Mouse (Mus musculus) CH12.LX (cell line): ENCODE results near the gene Gm40193. TPM values are rescaled to one million over a fixed set of nuclear protein-coding genes. Genes with fewer than 3 reads are reported as not detected.
A peak's percentile ranks its signal among the peaks of the same experiment; 100 is the strongest.

Experiments
- DNase-seq: peaks from one replicate; pipeline ENCODE4 v3.0.0-alpha.2; 2013; ENCODE audit errors: extremely low read depth
- H3K27ac ChIP-seq: 2 replicates; pipeline ENCODE4 v1.5.1; 2012; ENCODE audit warnings: low read depth, mild to moderate bottlenecking, control low read depth, moderate library complexity; ENCODE audit not compliant: insufficient read depth
- H3K27me3 ChIP-seq: replicated peaks from 2 replicates; pipeline ENCODE3; 2012; ENCODE audit warnings: inconsistent platforms
- H3K36me3 ChIP-seq, 2 experiments: replicated peaks in 1 of 2; 2 replicates each; pipeline versions ENCODE3 to v1.6.1; 2012; ENCODE audit warnings: inconsistent platforms in 1 of 2, low read length in 1 of 2, mild to moderate bottlenecking in 1 of 2, mixed read lengths in 1 of 2, moderate library complexity in 1 of 2; ENCODE audit not compliant: control insufficient read depth in 1 of 2, insufficient read depth in 1 of 2
- H3K4me1 ChIP-seq, 2 experiments: 2 replicates each; pipeline ENCODE4 v1.6.1; 2012; ENCODE audit warnings: inconsistent platforms in 1 of 2, moderate library complexity in 1 of 2; ENCODE audit not compliant: insufficient read depth in 2 of 2, control insufficient read depth in 1 of 2
- H3K4me2 ChIP-seq: 2 replicates; pipeline ENCODE4 v1.6.1; 2012; ENCODE audit warnings: low read depth, mild to moderate bottlenecking, control low read depth; ENCODE audit not compliant: poor library complexity, insufficient read depth, severe bottlenecking
- H3K4me3 ChIP-seq, 3 experiments: fragments of 150-350 bp in 1 of 3; sonication (generic) in 1 of 3; replicated peaks in 1 of 3; 2 replicates each; pipeline versions ENCODE3 to v1.5.1; 2011 to 2012; ENCODE audit warnings: low read depth in 2 of 3, low read length in 2 of 3, mild to moderate bottlenecking in 2 of 3, moderate library complexity in 2 of 3, control low read depth in 1 of 3, improper control_type of control experiment in 1 of 3, inconsistent platforms in 1 of 3, mixed read lengths in 1 of 3; ENCODE audit not compliant: poor library complexity in 1 of 3
- H3K79me2 ChIP-seq: replicated peaks from 2 replicates; pipeline ENCODE4 v1.6.1; 2012; ENCODE audit warnings: mild to moderate bottlenecking, moderate library complexity; ENCODE audit not compliant: control insufficient read depth, poor library complexity, insufficient read depth, severe bottlenecking; ENCODE audit errors: extremely low read depth
- H3K9ac ChIP-seq: 2 replicates; pipeline ENCODE4 v1.6.1; 2012; ENCODE audit warnings: low read depth, mild to moderate bottlenecking, control low read depth, moderate library complexity; ENCODE audit not compliant: insufficient read depth
- H3K9me3 ChIP-seq: replicated peaks from 2 replicates; pipeline ENCODE3; 2012; ENCODE audit warnings: low read length, inconsistent platforms, mixed read lengths
- BHLHE40 ChIP-seq: IDR thresholded peaks from 2 replicates; pipeline ENCODE4 v1.6.1; 2011; ENCODE audit warnings: mild to moderate bottlenecking, low read depth, low read length, improper control_type of control experiment
- CHD1 ChIP-seq: IDR thresholded peaks from 2 replicates; pipeline ENCODE4 v1.6.1; 2012; ENCODE audit warnings: low read depth, low read length, improper control_type of control experiment, inconsistent platforms
- CHD2 ChIP-seq: IDR thresholded peaks from 2 replicates; pipeline ENCODE4 v1.6.1; 2011; ENCODE audit warnings: low read length, improper control_type of control experiment
- CTCF ChIP-seq, 2 experiments: IDR thresholded peaks in 1 of 2; conservative IDR thresholded peaks in 1 of 2; 2 replicates each; pipeline ENCODE4 v1.5.1; 2011 to 2012; ENCODE audit warnings: low read depth in 2 of 2, low read length in 2 of 2, improper control_type of control experiment in 1 of 2, inconsistent platforms in 1 of 2, mild to moderate bottlenecking in 1 of 2, moderate library complexity in 1 of 2
- E2F4 ChIP-seq: IDR thresholded peaks from 2 replicates; pipeline ENCODE4 v1.6.1; 2011; ENCODE audit warnings: low read depth, low read length, improper control_type of control experiment; ENCODE audit not compliant: insufficient replicate concordance
- ELF1 ChIP-seq: IDR thresholded peaks from 2 replicates; pipeline ENCODE4 v1.6.1; 2014; ENCODE audit warnings: low read depth, mild to moderate bottlenecking, inconsistent platforms, low read length, improper control_type of control experiment
- EP300 ChIP-seq: IDR thresholded peaks from 2 replicates; pipeline ENCODE4 v1.6.1; 2011; ENCODE audit warnings: low read length, improper control_type of control experiment
- ETS1 ChIP-seq: conservative IDR thresholded peaks from 2 replicates; pipeline ENCODE4 v1.6.1; 2012; ENCODE audit warnings: low read depth, mild to moderate bottlenecking, inconsistent platforms, low read length, improper control_type of control experiment, moderate library complexity
- GABPA ChIP-seq: IDR thresholded peaks from 2 replicates; pipeline ENCODE4 v1.6.1; 2012; ENCODE audit warnings: low read depth, low read length, improper control_type of control experiment, inconsistent platforms; ENCODE audit not compliant: insufficient replicate concordance
- HCFC1 ChIP-seq: IDR thresholded peaks from 2 replicates; pipeline ENCODE4 v1.6.1; 2012; ENCODE audit warnings: low read depth, mild to moderate bottlenecking, inconsistent platforms, low read length, improper control_type of control experiment
- IRF4 ChIP-seq: IDR thresholded peaks from 2 replicates; pipeline ENCODE4 v1.6.1; 2014; ENCODE audit warnings: low read depth, mild to moderate bottlenecking, inconsistent platforms, low read length, improper control_type of control experiment
- JUN ChIP-seq: IDR thresholded peaks from 2 replicates; pipeline ENCODE4 v1.6.1; 2011; ENCODE audit warnings: low read depth, mild to moderate bottlenecking, low read length, improper control_type of control experiment, moderate library complexity; ENCODE audit not compliant: insufficient read depth
- JUND ChIP-seq: conservative IDR thresholded peaks from 2 replicates; pipeline ENCODE4 v1.6.1; 2011; ENCODE audit warnings: low read depth, low read length, improper control_type of control experiment
- KAT2A ChIP-seq: IDR thresholded peaks from 2 replicates; pipeline ENCODE4 v1.6.1; 2012; ENCODE audit warnings: low read length, improper control_type of control experiment, inconsistent platforms; ENCODE audit not compliant: insufficient replicate concordance
- MAFK ChIP-seq: IDR thresholded peaks from 2 replicates; pipeline ENCODE4 v1.6.1; 2011; ENCODE audit warnings: low read length, improper control_type of control experiment; ENCODE audit not compliant: insufficient replicate concordance
- MAX ChIP-seq: IDR thresholded peaks from 2 replicates; pipeline ENCODE4 v1.6.1; 2011; ENCODE audit warnings: low read length, improper control_type of control experiment
- MAZ ChIP-seq: IDR thresholded peaks from 2 replicates; pipeline ENCODE4 v1.6.1; 2012; ENCODE audit warnings: low read depth, mild to moderate bottlenecking, inconsistent platforms, low read length, improper control_type of control experiment, moderate library complexity
- MEF2A ChIP-seq: IDR thresholded peaks from 2 replicates; pipeline ENCODE4 v1.6.1; 2014; ENCODE audit warnings: low read depth, mild to moderate bottlenecking, inconsistent platforms, low read length, improper control_type of control experiment, borderline replicate concordance
- MXI1 ChIP-seq: IDR thresholded peaks from 2 replicates; pipeline ENCODE4 v1.6.1; 2011; ENCODE audit warnings: mild to moderate bottlenecking, low read depth, low read length, improper control_type of control experiment
- MYC ChIP-seq: IDR thresholded peaks from 2 replicates; pipeline ENCODE4 v1.6.1; 2011; ENCODE audit warnings: low read depth, mild to moderate bottlenecking, improper control_type of control experiment, low read length
- NELFE ChIP-seq: IDR thresholded peaks from 2 replicates; pipeline ENCODE4 v1.6.1; 2011; ENCODE audit warnings: low read depth, low read length, improper control_type of control experiment
- NRF1 ChIP-seq: IDR thresholded peaks from 2 replicates; pipeline ENCODE4 v1.6.1; 2014; ENCODE audit warnings: low read depth, mild to moderate bottlenecking, inconsistent platforms, low read length, improper control_type of control experiment, moderate library complexity
- PAX5 ChIP-seq: IDR thresholded peaks from 2 replicates; pipeline ENCODE4 v1.6.1; 2012; ENCODE audit warnings: low read length, inconsistent platforms, mixed read lengths
- POLR2A ChIP-seq: IDR thresholded peaks from 2 replicates; pipeline ENCODE4 v1.6.1; 2011; ENCODE audit warnings: low read depth, mild to moderate bottlenecking, improper control_type of control experiment, low read length
- POLR2AphosphoS2 ChIP-seq: IDR thresholded peaks from 2 replicates; pipeline ENCODE4 v1.6.1; 2011; ENCODE audit warnings: low read depth, low read length, improper control_type of control experiment
- RAD21 ChIP-seq: IDR thresholded peaks from 2 replicates; pipeline ENCODE4 v1.6.1; 2011; ENCODE audit warnings: low read depth, mild to moderate bottlenecking, low read length, improper control_type of control experiment, moderate library complexity
- RCOR1 ChIP-seq: conservative IDR thresholded peaks from 2 replicates; pipeline ENCODE4 v1.6.1; 2012; ENCODE audit warnings: low read depth, mild to moderate bottlenecking, inconsistent platforms, low read length, improper control_type of control experiment
- SIN3A ChIP-seq: IDR thresholded peaks from 2 replicates; pipeline ENCODE4 v1.6.1; 2012; ENCODE audit warnings: low read length, improper control_type of control experiment, inconsistent platforms
- SMC3 ChIP-seq: IDR thresholded peaks from 2 replicates; pipeline ENCODE4 v1.6.1; 2011; ENCODE audit warnings: low read depth, low read length, improper control_type of control experiment
- TBP ChIP-seq: conservative IDR thresholded peaks from 2 replicates; pipeline ENCODE4 v1.6.1; 2011; ENCODE audit warnings: low read depth, low read length, improper control_type of control experiment
- TCF12 ChIP-seq: IDR thresholded peaks from 2 replicates; pipeline ENCODE4 v1.6.1; 2014; ENCODE audit warnings: low read depth, mild to moderate bottlenecking, inconsistent platforms, low read length, improper control_type of control experiment
- UBTF ChIP-seq: IDR thresholded peaks from 2 replicates; pipeline ENCODE4 v1.6.1; 2012; ENCODE audit warnings: low read depth, mild to moderate bottlenecking, inconsistent platforms, low read length, improper control_type of control experiment, moderate library complexity
- USF1 ChIP-seq: IDR thresholded peaks from 2 replicates; pipeline ENCODE4 v1.6.1; 2014; ENCODE audit warnings: low read depth, mild to moderate bottlenecking, inconsistent platforms, low read length, improper control_type of control experiment
- USF2 ChIP-seq: conservative IDR thresholded peaks from 2 replicates; pipeline ENCODE4 v1.6.1; 2011; ENCODE audit warnings: low read depth, low read length, improper control_type of control experiment
- ZC3H11A ChIP-seq: IDR thresholded peaks from 2 replicates; pipeline ENCODE4 v1.6.1; 2012; ENCODE audit warnings: low read depth, mild to moderate bottlenecking, inconsistent platforms, low read length, improper control_type of control experiment
- ZKSCAN1 ChIP-seq: IDR thresholded peaks from 2 replicates; pipeline ENCODE4 v1.6.1; 2012; ENCODE audit warnings: low read depth, inconsistent platforms, low read length, improper control_type of control experiment, borderline replicate concordance
- ZMIZ1 ChIP-seq: IDR thresholded peaks from 2 replicates; pipeline ENCODE4 v1.6.1; 2012; ENCODE audit warnings: low read depth, mild to moderate bottlenecking, inconsistent platforms, low read length, improper control_type of control experiment
- ZNF384 ChIP-seq: IDR thresholded peaks from 2 replicates; pipeline ENCODE4 v1.6.1; 2012; ENCODE audit warnings: low read depth, low read length, improper control_type of control experiment, inconsistent platforms
- dilution Hi-C: fragments of 300-500 bp; cut with MboI; formaldehyde crosslinking; loops from 2 replicates; pipeline ENCODE4 v1.14.3; 2020; ENCODE audit warnings: low sequenced_read_pairs; ENCODE audit not compliant: extremely low pct_unique_long_range_greater_than_20kb, extremely low pct_ligation_motif_present
- in situ Hi-C: fragments of 300-500 bp; cut with MboI; formaldehyde crosslinking; loops from 3 replicates; pipeline ENCODE4 v1.14.3; 2019; ENCODE audit warnings: low sequenced_read_pairs, low pct_ligation_motif_present, low pct_unique_long_range_greater_than_20kb, mixed read lengths
- polyA plus RNA-seq: library from polyadenylated mRNA; unstranded; fragments of >175 nt; gene quantifications from 2 replicates; pipeline ENCODE4 v1.2.1, GENCODE M21; 2012; ENCODE audit warnings: low read depth; ENCODE audit not compliant: insufficient read length
- total RNA-seq, 2 experiments: library from RNA; depleted of rRNA; stranded (reverse); fragments of 300-350 nt in 1 of 2; fragments of >200 nt in 1 of 2; gene quantifications; 2 replicates each; pipeline ENCODE4 v1.2.3; 2012 to 2014

The Gm40193 gene
- total and polyA plus RNA-seq, 3 experiments, result not detected

GRCm38 (mm10) chr11:70506385-70506784 is 26.4 kb downstream of the Gm40193 start:
- no peak overlapping the region for H3K4me3 ChIP-seq
- dilution Hi-C loops, result no loop called here

DNA sequence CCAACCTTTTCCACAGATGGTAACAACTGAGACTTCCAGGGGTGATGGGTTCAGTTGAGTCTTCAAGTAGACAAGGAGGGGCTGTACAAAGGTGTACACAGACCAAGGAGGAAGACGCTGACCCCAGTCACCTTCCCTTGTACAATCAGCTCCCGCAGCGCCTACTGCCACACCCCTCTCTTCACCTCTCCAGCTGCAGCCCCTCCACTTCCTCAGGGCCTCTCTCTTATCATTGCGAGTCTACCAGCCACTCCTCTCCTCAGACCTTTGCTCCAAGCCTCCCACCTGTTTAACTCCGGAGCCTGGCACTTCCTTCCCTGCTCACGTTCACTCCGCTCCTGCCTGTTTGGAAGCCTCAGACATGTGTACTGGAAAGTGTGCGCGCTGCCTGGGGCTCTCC is 27.8 kb downstream of the Gm40193 start, which contains the start of gene Tm4sf5:
Tm4sf5 (plus strand) TSS at position 275 of the 400 bp plus-strand sequence.
- Histone ChIP-seq H3K4me3 (no peak within 1 kb of the TSS), H3K27ac (no peak within 1 kb of the TSS), H3K9ac (no peak within 1 kb of the TSS), H3K27me3 (no peaks in the 10 kb centered on the region), H3K79me2 (no peaks in the 10 kb centered on the region), H3K36me3 (no peaks in the 10 kb centered on the region), H3K4me1 (peaks cover 10 to 54% of the 10 kb centered on the region in 2 experiments), H3K9me3 (no peaks in the 10 kb centered on the region), H3K4me2 (no peak within 1 kb of the TSS)
- dilution Hi-C loops (no loop called here), in situ Hi-C loops (loop anchor here (5.0 to 10.0 kb wide), 3 partner anchors 43 to 180 kb away; partner anchors contain the start of genes Alox12e and Pelp1)
- no peak for DNase-seq
- no peak for TF ChIP-seq ZMIZ1
- TF ChIP-seq ZNF384, result no peak
- TF ChIP-seq NELFE, result no peak
- TF ChIP-seq PAX5, result no peak

More at GRCm38 (mm10) chr11:70506385-70506784, 26.4 kb downstream of the Gm40193 start:
- H3K9ac ChIP-seq, result no peak overlapping the region
- no peaks in the 10 kb centered on the region for H3K9me3 ChIP-seq
- no peaks in the 10 kb centered on the region for H3K27me3 ChIP-seq
- H3K4me2 ChIP-seq, result peak overlapping the region; percentile 54; the same call in 1 of the 2 replicates
- H3K79me2 ChIP-seq, result no peaks in the 10 kb centered on the region
- no peaks in the 10 kb centered on the region for H3K36me3 ChIP-seq
- peak; percentile 88 for DNase-seq
- peak; percentile 73; the same call in 1 of the 2 replicates for TF ChIP-seq MXI1
- no peak for TF ChIP-seq POLR2A
- peak; percentile 72; the same call in 1 of the 2 replicates for TF ChIP-seq E2F4
- peak; percentile 65; the same call in 1 of the 2 replicates for TF ChIP-seq SIN3A
- TF ChIP-seq EP300, result 0 out of 2 replicates have a peak, but pooled peaks have one; percentile 9
- TF ChIP-seq MAFK, result 0 out of 2 replicates have a peak, but pooled peaks have one; percentile 30
- peak; percentile 28; the same call in 1 of the 2 replicates for TF ChIP-seq JUND
- no peak for TF ChIP-seq CHD1
- peak; percentile 41 to 98; a peak in 3 of 4 replicates for TF ChIP-seq CTCF (conservative IDR thresholded peaks at IDR 0.05 in 1 of 2, IDR thresholded peaks at IDR 0.05 in 1 of 2; ENCODE audit: low read depth in 2 of 2, low read length in 2 of 2)
- peak; percentile 31; the same call in 1 of the 2 replicates for TF ChIP-seq TCF12
- TF ChIP-seq CHD2, result no peak
- TF ChIP-seq BHLHE40, result 0 out of 2 replicates have a peak, but pooled peaks have one; percentile 39
- TF ChIP-seq JUN, result no peak
- no peak for TF ChIP-seq RCOR1
- TF ChIP-seq MEF2A, result 0 out of 2 replicates have a peak, but pooled peaks have one; percentile 58
- no peak for TF ChIP-seq USF1
- TF ChIP-seq USF2, result no peak
- TF ChIP-seq ZKSCAN1, result no peak
- no peak for TF ChIP-seq KAT2A
- TF ChIP-seq ZC3H11A, result peak; percentile 76; the same call in 1 of the 2 replicates
- peak; percentile 54; the same call in 1 of the 2 replicates for TF ChIP-seq NELFE
- TF ChIP-seq GABPA, result no peak
- TF ChIP-seq ELF1, result peak; percentile 45; the same call in 1 of the 2 replicates
- TF ChIP-seq MYC, result peak; percentile 74; the same call in 1 of the 2 replicates
- TF ChIP-seq POLR2AphosphoS2, result no peak
- TF ChIP-seq ZNF384, result peak; percentile 80
- no peak for TF ChIP-seq UBTF
- peak; percentile 27; the same call in 1 of the 2 replicates for TF ChIP-seq HCFC1
- TF ChIP-seq TBP, result 0 out of 2 replicates have a peak, but pooled peaks have one; percentile 29
- no peak for TF ChIP-seq ETS1
- TF ChIP-seq MAX, result peak; percentile 69
- TF ChIP-seq SMC3, result peak; percentile 96
- 0 out of 2 replicates have a peak, but pooled peaks have one; percentile 48 for TF ChIP-seq MAZ
- TF ChIP-seq IRF4, result peak; percentile 62
- no peak for TF ChIP-seq PAX5
- peak; percentile 93 for TF ChIP-seq RAD21
- 0 out of 2 replicates have a peak, but pooled peaks have one; percentile 22 for TF ChIP-seq NRF1
- TF ChIP-seq ZMIZ1, result no peak
- TF ChIP-seq, all 38 proteins: peak for 23
- Histone ChIP-seq H3K4me1 (peaks cover 10 to 68% of the 10 kb centered on the region in 2 experiments), H3K27ac (no peak overlapping the region)
- in situ Hi-C loops, result loop anchor here (5.0 to 10.0 kb wide), 2 partner anchors 94 to 182 kb away; partner anchors contain the start of genes Alox12e and Pelp1
